ENCODE assay signal across 8 mouse cellular contexts in genomic region chr10:79704970-79705360, GRCm38 (mm10). TPM values are rescaled to one million over a fixed set of nuclear protein-coding genes. Genes with fewer than 3 reads are reported as not detected.
DNase-seq lines count a peak whose midpoint lies in the region; ATAC-seq lines count a peak whose summit lies in the region.

No protein-coding gene starts in this region.

- ATAC-seq in kidney, embryonic 14.5 days (ENCODE audit: low FRiP score, low TSS enrichment) = no peak
- no peak for ATAC-seq in hindbrain, embryonic 14.5 days (ENCODE audit: low FRiP score)
- ATAC-seq in midbrain, embryonic 13.5 days = peak; percentile 1

- no peaks in the 10 kb centered on the region for H3K27me3 ChIP-seq in kidney, embryonic 14.5 days (ENCODE audit: control insufficient read depth, insufficient read depth, low read length)
- H3K27me3 ChIP-seq in embryonic facial prominence, embryonic 10.5 days (replicated peaks; ENCODE audit: low read depth, poor library complexity, severe bottlenecking) = no peaks in the 10 kb centered on the region
- no peaks in the 10 kb centered on the region for H3K27me3 ChIP-seq in hindbrain, embryonic 14.5 days (ENCODE audit: control insufficient read depth, insufficient read depth, low read length)
- no peaks in the 10 kb centered on the region for H3K27me3 ChIP-seq in midbrain, embryonic 13.5 days

- peaks cover 30% of the 10 kb centered on the region for H3K36me3 ChIP-seq in kidney, embryonic 14.5 days (ENCODE audit: control insufficient read depth, insufficient read depth, low read length)
- H3K36me3 ChIP-seq in embryonic facial prominence, embryonic 10.5 days (replicated peaks) = peaks cover 44% of the 10 kb centered on the region
- peaks cover 14% of the 10 kb centered on the region for H3K36me3 ChIP-seq in hindbrain, embryonic 14.5 days (replicated peaks; ENCODE audit: control insufficient read depth, insufficient read depth)
- H3K36me3 ChIP-seq in midbrain, embryonic 13.5 days = peaks cover 17% of the 10 kb centered on the region

- H3K4me1 ChIP-seq in kidney, embryonic 14.5 days (ENCODE audit: control insufficient read depth, insufficient read depth, low read length) = peaks cover 42% of the 10 kb centered on the region
- H3K4me1 ChIP-seq in embryonic facial prominence, embryonic 10.5 days = peaks cover 53% of the 10 kb centered on the region
- H3K4me1 ChIP-seq in hindbrain, embryonic 14.5 days (replicated peaks; ENCODE audit: control insufficient read depth, insufficient read depth, low read length) = peaks cover 29% of the 10 kb centered on the region
- H3K4me1 ChIP-seq in midbrain, embryonic 13.5 days (replicated peaks) = peaks cover 35% of the 10 kb centered on the region

- H3K27ac ChIP-seq in kidney, embryonic 14.5 days (ENCODE audit: low read depth, low read length) = peak overlapping the region; percentile 80; the same call in 1 of the 2 replicates
- H3K27ac ChIP-seq in embryonic facial prominence, embryonic 10.5 days (replicated peaks) = peak overlapping the region; percentile 92
- H3K27ac ChIP-seq in hindbrain, embryonic 14.5 days = no peak overlapping the region
- peak overlapping the region; percentile 81 for H3K27ac ChIP-seq in midbrain, embryonic 13.5 days

- peak overlapping the region; percentile 91 for H3K4me3 ChIP-seq in kidney, embryonic 14.5 days (ENCODE audit: low read length)
- H3K4me3 ChIP-seq in embryonic facial prominence, embryonic 10.5 days = peak overlapping the region; percentile 69
- H3K4me3 ChIP-seq in hindbrain, embryonic 14.5 days (replicated peaks; ENCODE audit: low read length) = peak overlapping the region; percentile 82
- H3K4me3 ChIP-seq in midbrain, embryonic 13.5 days (replicated peaks) = peak overlapping the region; percentile 72

- no peak for DNase-seq in kidney, adult 9 months
- no peak for DNase-seq in embryonic facial prominence, embryonic 10.5 days (ENCODE audit: low spot score)
- DNase-seq in hindbrain, embryonic 14.5 days (ENCODE audit: low spot score) = no peak
- no peak for DNase-seq in left cerebral cortex, adult 8-10 months (ENCODE audit: low spot score in 2 of 2)
- no peak for DNase-seq in Muller cell, postnatal 12 days (ENCODE audit: inconsistent ontology term)
- DNase-seq in frontal cortex, postnatal 25 days (ENCODE audit: low spot score in 2 of 2) = no peak

- H3K9me3 ChIP-seq in kidney, embryonic 14.5 days (ENCODE audit: control insufficient read depth, low read length) = no peaks in the 10 kb centered on the region
- H3K9me3 ChIP-seq in embryonic facial prominence, embryonic 10.5 days = no peaks in the 10 kb centered on the region
- no peaks in the 10 kb centered on the region for H3K9me3 ChIP-seq in hindbrain, embryonic 14.5 days (ENCODE audit: control insufficient read depth, low read length)
- H3K9me3 ChIP-seq in midbrain, embryonic 13.5 days = no peaks in the 10 kb centered on the region

- 3% methylated on average over 10 of the region's 10 CpGs for WGBS in kidney, embryonic 14.5 days
- WGBS in embryonic facial prominence, embryonic 10.5 days = 7% methylated on average over 10 of the region's 10 CpGs
- WGBS in hindbrain, embryonic 14.5 days = 7% methylated on average over 10 of the region's 10 CpGs
- WGBS in midbrain, embryonic 13.5 days = 8% methylated on average over 10 of the region's 10 CpGs

- H3K4me2 ChIP-seq in kidney, embryonic 14.5 days (replicated peaks; ENCODE audit: low read depth, low read length) = peak overlapping the region; percentile 86
- H3K4me2 ChIP-seq in hindbrain, embryonic 14.5 days (replicated peaks) = peak overlapping the region; percentile 91
- peak overlapping the region; percentile 98 for H3K4me2 ChIP-seq in midbrain, embryonic 13.5 days (replicated peaks)

- peak overlapping the region; percentile 95 for H3K9ac ChIP-seq in kidney, embryonic 14.5 days (ENCODE audit: low read depth, low read length)
- H3K9ac ChIP-seq in hindbrain, embryonic 14.5 days = peak overlapping the region; percentile 93
- H3K9ac ChIP-seq in midbrain, embryonic 13.5 days (replicated peaks) = peak overlapping the region; percentile 87

RNA-seq across cellular contexts. Expression of gene Bsg, which starts 0.7 kb away (rescaled TPM):
- 847 and 943 TPM in 2 replicates for polyA plus RNA-seq in kidney, embryonic 14.5 days (2014; fragmentation: Nextera tagmentation; extraction: Ambion mirVana)
- 591 and 608 TPM in 2 replicates for polyA plus RNA-seq in embryonic facial prominence, embryonic 10.5 days (2016; fragmentation: Nextera tagmentation; extraction: Ambion mirVana)
- polyA plus RNA-seq in hindbrain, embryonic 14.5 days (2014; fragmentation: Nextera tagmentation; extraction: Ambion mirVana) = 930 and 976 TPM in 2 replicates
- 564 and 608 TPM in 2 replicates for polyA plus RNA-seq in midbrain, embryonic 13.5 days (2015; fragmentation: Nextera tagmentation; extraction: Ambion mirVana)
- total RNA-seq in left cerebral cortex, adult 8-10 months (2022) = 100 to 1,000 TPM; 545 to 609 (median 570) TPM

RNA-seq across cellular contexts. Expression of gene Hcn2, which starts 11.5 kb away (rescaled TPM):
- polyA plus RNA-seq in kidney, embryonic 14.5 days (2014; fragmentation: Nextera tagmentation; extraction: Ambion mirVana) = 0.11 and 0.14 TPM in 2 replicates
- polyA plus RNA-seq in embryonic facial prominence, embryonic 10.5 days (2016; fragmentation: Nextera tagmentation; extraction: Ambion mirVana) = 0.04 TPM in 1 of 2 replicates, not detected in the other
- polyA plus RNA-seq in hindbrain, embryonic 14.5 days (2014; fragmentation: Nextera tagmentation; extraction: Ambion mirVana) = 2.9 and 4.3 TPM in 2 replicates
- polyA plus RNA-seq in midbrain, embryonic 13.5 days (2015; fragmentation: Nextera tagmentation; extraction: Ambion mirVana) = 0.18 and 0.43 TPM in 2 replicates
- 100 to 1,000 TPM; 162 to 182 (median 166) TPM for total RNA-seq in left cerebral cortex, adult 8-10 months (2022)

RNA-seq across cellular contexts. Expression of gene Gzmm, which starts 16.1 kb away (rescaled TPM):
- polyA plus RNA-seq in kidney, embryonic 14.5 days (2014; fragmentation: Nextera tagmentation; extraction: Ambion mirVana) = 0.54 and 0.61 TPM in 2 replicates
- polyA plus RNA-seq in embryonic facial prominence, embryonic 10.5 days (2016; fragmentation: Nextera tagmentation; extraction: Ambion mirVana) = 0.88 and 1.5 TPM in 2 replicates
- polyA plus RNA-seq in hindbrain, embryonic 14.5 days (2014; fragmentation: Nextera tagmentation; extraction: Ambion mirVana) = 1.5 and 1.8 TPM in 2 replicates
- polyA plus RNA-seq in midbrain, embryonic 13.5 days (2015; fragmentation: Nextera tagmentation; extraction: Ambion mirVana) = 1.4 and 1.7 TPM in 2 replicates
- 1 to 10 TPM; 2.2 to 3.6 (median 3.2) TPM for total RNA-seq in left cerebral cortex, adult 8-10 months (2022)

RNA-seq across cellular contexts. Expression of gene Cdc34, which starts 23.0 kb away (rescaled TPM):
- 105 and 108 TPM in 2 replicates for polyA plus RNA-seq in kidney, embryonic 14.5 days (2014; fragmentation: Nextera tagmentation; extraction: Ambion mirVana)
- 240 and 250 TPM in 2 replicates for polyA plus RNA-seq in embryonic facial prominence, embryonic 10.5 days (2016; fragmentation: Nextera tagmentation; extraction: Ambion mirVana)
- 78.9 and 81.8 TPM in 2 replicates for polyA plus RNA-seq in hindbrain, embryonic 14.5 days (2014; fragmentation: Nextera tagmentation; extraction: Ambion mirVana)
- 109 and 110 TPM in 2 replicates for polyA plus RNA-seq in midbrain, embryonic 13.5 days (2015; fragmentation: Nextera tagmentation; extraction: Ambion mirVana)
- total RNA-seq in left cerebral cortex, adult 8-10 months (2022) = 10 to 100 TPM; 65.7 to 72.5 (median 70.4) TPM

RNA-seq across cellular contexts. Expression of gene Tpgs1, which starts 35.8 kb away (rescaled TPM):
- 85.7 and 90.9 TPM in 2 replicates for polyA plus RNA-seq in kidney, embryonic 14.5 days (2014; fragmentation: Nextera tagmentation; extraction: Ambion mirVana)
- polyA plus RNA-seq in embryonic facial prominence, embryonic 10.5 days (2016; fragmentation: Nextera tagmentation; extraction: Ambion mirVana) = 62.6 and 63.5 TPM in 2 replicates
- 107 and 108 TPM in 2 replicates for polyA plus RNA-seq in hindbrain, embryonic 14.5 days (2014; fragmentation: Nextera tagmentation; extraction: Ambion mirVana)
- polyA plus RNA-seq in midbrain, embryonic 13.5 days (2015; fragmentation: Nextera tagmentation; extraction: Ambion mirVana) = 80.8 and 84.1 TPM in 2 replicates
- 10 to 100 TPM; 65.1 to 74.5 (median 69.8) TPM for total RNA-seq in left cerebral cortex, adult 8-10 months (2022)
